8 mouse cellular contexts compared by ENCODE assay signal in the genomic region with DNA sequence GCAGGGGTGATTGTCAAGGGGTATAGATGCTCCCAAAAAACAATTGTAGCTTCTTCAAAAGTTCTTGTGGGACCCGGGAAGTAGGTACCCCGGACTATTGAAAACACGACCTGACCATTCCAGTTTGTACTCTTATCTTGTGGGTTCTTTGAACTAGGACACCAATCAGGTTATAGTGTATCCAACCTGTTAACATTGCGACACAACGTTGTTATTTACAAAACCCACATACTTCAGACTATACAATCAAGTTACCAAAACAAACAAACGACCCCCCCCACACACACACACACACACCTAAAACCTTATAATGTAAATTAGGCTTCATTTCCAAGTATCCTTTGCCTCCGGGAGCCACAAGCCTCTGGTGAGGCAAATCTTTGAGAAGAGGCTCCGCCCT. TPM values are rescaled to one million over a fixed set of nuclear protein-coding genes. Genes with fewer than 3 reads are reported as not detected.
DNase-seq lines count a peak whose midpoint lies in the region; ATAC-seq and TF ChIP-seq lines count a peak whose summit lies in the region.

No protein-coding gene starts in this region.

- no peak for DNase-seq in cerebellum, postnatal 4 days (ENCODE audit: low spot score in 2 of 2)
- no peak for DNase-seq in ovary, postnatal 10 days (ENCODE audit: low spot score)
- no peak for DNase-seq in left cerebral cortex, postnatal 25 days (ENCODE audit: low spot score in 2 of 2)
- no peak for DNase-seq in kidney, adult 18-20 months

- 0 out of 2 replicates have a peak overlapping the region, but pooled peaks have one; percentile 13 for H3K9ac ChIP-seq in forebrain, embryonic 15.5 days (replicated peaks)
- peak overlapping the region; percentile 22; the same call in 1 of the 2 replicates for H3K9ac ChIP-seq in liver, embryonic 15.5 days

- no peak overlapping the region for H3ac ChIP-seq in C2C12 (ENCODE audit: control insufficient read depth, insufficient read length, low read depth)

- H3K27ac ChIP-seq in forebrain, embryonic 15.5 days (replicated peaks): no peak overlapping the region
- peak overlapping the region; percentile 66 for H3K27ac ChIP-seq in liver, embryonic 15.5 days (replicated peaks)

- H3K4me3 ChIP-seq in C2C12 (ENCODE audit: insufficient read depth, poor library complexity, severe bottlenecking): peak overlapping the region; percentile 21
- H3K4me3 ChIP-seq in forebrain, embryonic 15.5 days: peak overlapping the region; percentile 69
- H3K4me3 ChIP-seq in liver, embryonic 15.5 days (replicated peaks): peak overlapping the region; percentile 81

- no peaks in the 10 kb centered on the region for H3K27me3 ChIP-seq in C2C12 (ENCODE audit: control insufficient read depth, insufficient read depth, insufficient read length)
- H3K27me3 ChIP-seq in forebrain, embryonic 15.5 days: peaks cover under 1% of the 10 kb centered on the region; the same call in 1 of the 2 replicates
- H3K27me3 ChIP-seq in liver, embryonic 15.5 days: peaks cover 11% of the 10 kb centered on the region

- no peaks in the 10 kb centered on the region for H3K9me3 ChIP-seq in forebrain, embryonic 15.5 days
- H3K9me3 ChIP-seq in liver, embryonic 15.5 days (replicated peaks): no peaks in the 10 kb centered on the region

- WGBS in forebrain, embryonic 15.5 days: 7% methylated on average over 8 of the region's 8 CpGs
- 2% methylated on average over 8 of the region's 8 CpGs for WGBS in liver, embryonic 15.5 days (ENCODE audit: insufficient replicate concordance)

- H3K4me2 ChIP-seq in forebrain, embryonic 15.5 days (replicated peaks): peak overlapping the region; percentile 43
- peak overlapping the region; percentile 74 for H3K4me2 ChIP-seq in liver, embryonic 15.5 days

- peaks cover 23% of the 10 kb centered on the region for H3K4me1 ChIP-seq in forebrain, embryonic 15.5 days
- H3K4me1 ChIP-seq in liver, embryonic 15.5 days (replicated peaks): peaks cover 27% of the 10 kb centered on the region

- intact Hi-C loops in left cerebral cortex, postnatal 25 days (cut with DNase I): loop anchor here (1.0 kb wide), 1 partner anchor 37 kb away; no protein-coding TSS in a partner anchor

- H3K79me3 ChIP-seq in C2C12 (ENCODE audit: low read depth): peaks cover 16% of the 10 kb centered on the region

- ATAC-seq in cerebellum, adult (ENCODE audit: insufficient number of reproducible peaks, low FRiP score, low TSS enrichment): peak; percentile 29; the same call in 1 of the 2 replicates
- ATAC-seq in forebrain, embryonic 15.5 days (replicated peaks): no peak; the same call in none of the 2 replicates
- ATAC-seq in liver, embryonic 15.5 days (ENCODE audit: insufficient read depth): peak; percentile 45

- no peak for TF ChIP-seq CTCF in C2C12 (IDR thresholded peaks at IDR 0.05; ENCODE audit: control insufficient read depth, insufficient read depth, insufficient read length)

- peaks cover 35% of the 10 kb centered on the region for H3K36me3 ChIP-seq in C2C12 (ENCODE audit: control insufficient read depth, insufficient read depth)
- peaks cover 28% of the 10 kb centered on the region for H3K36me3 ChIP-seq in forebrain, embryonic 15.5 days
- H3K36me3 ChIP-seq in liver, embryonic 15.5 days (replicated peaks): peaks cover 28% of the 10 kb centered on the region

- peaks cover 24% of the 10 kb centered on the region for H3K79me2 ChIP-seq in C2C12 (ENCODE audit: control insufficient read depth, insufficient read depth)

TF ChIP-seq in C2C12, 6 proteins besides CTCF, POLR2A, EP300 and RAD21:
- TF ChIP-seq MAX (IDR thresholded peaks at IDR 0.05) (no peak), MYOD1 (IDR thresholded peaks at IDR 0.05; ENCODE audit: control insufficient read depth, insufficient read length, low read depth) (no peak), CEBPB (IDR thresholded peaks at IDR 0.05; ENCODE audit: low read depth) (no peak), USF1 (IDR thresholded peaks at IDR 0.05; ENCODE audit: low read depth) (no peak), FOSL1 (IDR thresholded peaks at IDR 0.05; ENCODE audit: insufficient read depth, low read length, poor library complexity, severe bottlenecking) (no peak), MYOG (IDR thresholded peaks at IDR 0.05; ENCODE audit: control insufficient read depth, extremely low read depth, insufficient read length) (no peak)

RNA-seq across cellular contexts. Expression of a gene that starts 0.4 kb away (rescaled TPM):
- polyA plus RNA-seq in C2C12 (2012; fragmentation: generic; extraction: Trizol): 658 TPM
- polyA plus RNA-seq in forebrain, embryonic 15.5 days (2015; fragmentation: Nextera tagmentation; extraction: Ambion mirVana): 750 and 789 TPM in 2 replicates
- polyA plus RNA-seq in liver, embryonic 15.5 days (2015; fragmentation: Nextera tagmentation; extraction: Ambion mirVana): 316 and 337 TPM in 2 replicates
- 100 to 1,000 TPM; 172 to 186 TPM for total RNA-seq in left cerebral cortex, postnatal 25 days (2021)

RNA-seq across cellular contexts. Expression of a gene that starts 5.8 kb away (rescaled TPM):
- polyA plus RNA-seq in C2C12 (2012; fragmentation: generic; extraction: Trizol): not detected
- polyA plus RNA-seq in forebrain, embryonic 15.5 days (2015; fragmentation: Nextera tagmentation; extraction: Ambion mirVana): 0.14 TPM in 1 of 2 replicates, not detected in the other
- polyA plus RNA-seq in liver, embryonic 15.5 days (2015; fragmentation: Nextera tagmentation; extraction: Ambion mirVana): 31.9 and 36.3 TPM in 2 replicates
- total RNA-seq in left cerebral cortex, postnatal 25 days (2021): not detected

RNA-seq across cellular contexts. Expression of a gene that starts 8.0 kb away (rescaled TPM):
- polyA plus RNA-seq in C2C12 (2012; fragmentation: generic; extraction: Trizol): not detected
- polyA plus RNA-seq in forebrain, embryonic 15.5 days (2015; fragmentation: Nextera tagmentation; extraction: Ambion mirVana): not detected in 2 replicates
- not detected in 2 replicates for polyA plus RNA-seq in liver, embryonic 15.5 days (2015; fragmentation: Nextera tagmentation; extraction: Ambion mirVana)
- not detected for total RNA-seq in left cerebral cortex, postnatal 25 days (2021)

RNA-seq across cellular contexts. Expression of a gene that starts 10.4 kb away (rescaled TPM):
- polyA plus RNA-seq in C2C12 (2012; fragmentation: generic; extraction: Trizol): not detected
- polyA plus RNA-seq in forebrain, embryonic 15.5 days (2015; fragmentation: Nextera tagmentation; extraction: Ambion mirVana): 0.29 and 0.36 TPM in 2 replicates
- 0.31 and 0.43 TPM in 2 replicates for polyA plus RNA-seq in liver, embryonic 15.5 days (2015; fragmentation: Nextera tagmentation; extraction: Ambion mirVana)
- total RNA-seq in left cerebral cortex, postnatal 25 days (2021): not detected

RNA-seq across cellular contexts. Expression of a gene that starts 15.1 kb away (rescaled TPM):
- 9.3 TPM for polyA plus RNA-seq in C2C12 (2012; fragmentation: generic; extraction: Trizol)
- 7.0 and 8.2 TPM in 2 replicates for polyA plus RNA-seq in forebrain, embryonic 15.5 days (2015; fragmentation: Nextera tagmentation; extraction: Ambion mirVana)
- polyA plus RNA-seq in liver, embryonic 15.5 days (2015; fragmentation: Nextera tagmentation; extraction: Ambion mirVana): 1.8 TPM in 2 replicates
- 10 to 100 TPM; 13.0 to 15.2 TPM for total RNA-seq in left cerebral cortex, postnatal 25 days (2021)

Comparison
In these comparisons a context has a peak if more than half of its experiments do, and no peak if none do; other contexts are left out.
1. H3K4me3 ChIP-seq: peak in every context shown above with its lines; median percentile 81 in liver, embryonic 15.5 days; 69 in forebrain, embryonic 15.5 days; 21 in C2C12.
2. RNA of a gene that starts 5.8 kb away (polyA plus RNA-seq): 31.9 to 36.3 TPM in liver, embryonic 15.5 days; 0.14 TPM in forebrain, embryonic 15.5 days and not detected in C2C12 (single experiment); every median in the first group is over 10 times any median in the second.